Mouse (Mus musculus) intestine, embryonic 15.5 days (tissue): ENCODE data around the gene Slc24a3. TPM values are rescaled to one million over a fixed set of nuclear protein-coding genes. Genes with fewer than 3 reads are reported as not detected.

Experiments used
- ATAC-seq: fragments of 200-750 bp; cut with Nextera tagmentation; 2 replicates; pipeline ENCODE4 v1.8.0; 2017; ENCODE audit warnings: moderate TSS enrichment, moderate library complexity
- H3K27ac ChIP-seq: fragments of 300-500 bp; sonication (generic); 2 replicates; pipeline ENCODE4 v1.5.1; 2015; ENCODE audit warnings: mild to moderate bottlenecking, inconsistent platforms
- H3K27me3 ChIP-seq: fragments of 300-500 bp; sonication (generic); replicated peaks from 2 replicates; pipeline ENCODE4 v1.6.1; 2015; ENCODE audit warnings: inconsistent platforms
- H3K36me3 ChIP-seq: fragments of 300-500 bp; sonication (generic); 2 replicates; pipeline ENCODE4 v1.6.1; 2015; ENCODE audit warnings: inconsistent platforms
- H3K4me1 ChIP-seq: fragments of 300-500 bp; sonication (generic); replicated peaks from 2 replicates; pipeline ENCODE4 v1.6.1; 2015; ENCODE audit warnings: inconsistent platforms
- H3K4me2 ChIP-seq: fragments of 300-500 bp; sonication (generic); replicated peaks from 2 replicates; pipeline ENCODE4 v1.6.1; 2015; ENCODE audit warnings: mild to moderate bottlenecking, inconsistent platforms
- H3K4me3 ChIP-seq: fragments of 300-500 bp; sonication (generic); replicated peaks from 2 replicates; pipeline ENCODE4 v1.5.1; 2015; ENCODE audit warnings: inconsistent platforms
- H3K9ac ChIP-seq: fragments of 300-500 bp; sonication (generic); 2 replicates; pipeline ENCODE4 v1.6.1; 2015; ENCODE audit warnings: inconsistent platforms
- H3K9me3 ChIP-seq: fragments of 300-500 bp; sonication (generic); 2 replicates; pipeline ENCODE4 v1.6.1; 2016; ENCODE audit warnings: inconsistent platforms
- WGBS: fragments of 180-500 bp; shearing (Covaris S2); methylation state at CpG from one replicate; pipeline ENCODE4 v1.1.7; 2015; 5-methylcytosine and 5-hydroxymethylcytosine counted together
- polyA plus RNA-seq: library from polyadenylated mRNA; unstranded; fragments of >200 nt; fragmentation: Nextera tagmentation; extraction: Ambion mirVana; gene quantifications from 2 replicates; pipeline ENCODE4 v1.2.1, GENCODE M21; 2015

The Slc24a3 gene
- polyA plus RNA-seq, 1 experiment from 2014 or later = 6.9 TPM

DNA sequence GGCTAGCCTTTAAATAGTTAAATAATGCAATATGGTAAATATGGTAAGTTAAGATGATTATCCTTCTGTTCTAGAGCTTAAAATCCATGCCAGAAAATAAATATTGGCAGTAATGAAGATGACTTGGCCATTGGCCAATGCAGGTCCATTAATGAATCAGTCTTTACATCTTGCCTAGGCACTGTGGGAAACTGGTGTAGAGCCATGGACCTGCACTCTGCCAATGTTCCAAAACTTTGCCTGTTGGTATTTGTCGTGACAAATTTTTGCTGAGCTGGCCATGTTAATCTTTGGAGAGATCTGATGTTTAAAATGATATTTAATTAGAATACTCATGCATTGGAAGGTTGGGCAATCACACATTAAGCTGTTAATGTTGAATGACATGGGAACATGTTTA lies 129.4 kb downstream of the Slc24a3 start:
- no peak for ATAC-seq

DNA sequence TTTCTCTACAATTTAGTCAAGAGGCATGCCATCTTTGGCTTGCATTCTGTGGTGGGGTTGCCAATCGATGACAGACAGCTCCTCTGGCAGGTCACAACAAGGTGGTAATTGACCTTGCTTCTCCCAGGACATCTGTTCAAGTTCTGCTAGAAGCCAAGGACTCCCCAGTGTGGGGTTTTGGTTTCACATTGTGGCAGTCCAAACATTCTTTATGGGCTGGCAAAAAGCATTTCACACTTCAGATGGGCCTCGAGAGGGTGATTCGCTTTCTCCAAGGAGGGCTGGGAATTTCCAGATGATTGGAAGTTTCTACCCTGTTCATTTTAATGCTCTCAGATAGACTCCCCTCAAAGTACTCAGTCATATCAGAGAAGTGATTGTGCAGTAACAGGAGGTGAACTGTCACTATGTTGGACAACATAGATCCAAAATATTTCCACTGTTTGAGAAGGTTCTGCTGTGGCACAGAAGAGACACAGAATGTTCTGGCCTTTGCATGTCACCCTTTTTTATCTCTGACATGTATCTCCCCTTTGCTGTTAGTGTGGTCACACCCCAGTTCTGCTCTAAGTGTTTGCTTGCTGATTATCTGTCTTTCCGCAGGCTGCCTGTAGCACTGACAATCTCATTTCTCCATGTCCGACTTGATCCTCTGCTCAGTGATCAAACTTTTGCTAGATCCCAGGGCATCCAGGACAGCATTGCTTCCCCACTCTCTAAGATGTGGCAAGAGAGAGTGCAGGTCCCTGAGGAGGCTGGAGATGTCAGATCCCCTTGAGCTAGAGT lies 132.6 kb downstream of the Slc24a3 start:
- Histone ChIP-seq H3K4me3 (no peak overlapping the region), H3K9me3 (no peaks in the 10 kb centered on the region), H3K36me3 (no peaks in the 10 kb centered on the region), H3K4me1 (no peaks in the 10 kb centered on the region), H3K9ac (no peak overlapping the region), H3K27ac (no peak overlapping the region), H3K4me2 (no peak overlapping the region), H3K27me3 (no peaks in the 10 kb centered on the region)
- no peak for ATAC-seq
- 64% methylated on average over 5 of the region's 5 CpGs for WGBS

More for the DNA sequence above, 129.4 kb downstream of the Slc24a3 start:
- H3K4me1 ChIP-seq = no peaks in the 10 kb centered on the region
- no peaks in the 10 kb centered on the region for H3K36me3 ChIP-seq
- H3K4me2 ChIP-seq = no peak overlapping the region
- H3K27ac ChIP-seq = no peak overlapping the region
- WGBS = 80% methylated on average over 1 of the region's 1 CpGs
- H3K9ac ChIP-seq = no peak overlapping the region
- H3K9me3 ChIP-seq = no peaks in the 10 kb centered on the region
- H3K4me3 ChIP-seq = no peak overlapping the region
- no peaks in the 10 kb centered on the region for H3K27me3 ChIP-seq

DNA sequence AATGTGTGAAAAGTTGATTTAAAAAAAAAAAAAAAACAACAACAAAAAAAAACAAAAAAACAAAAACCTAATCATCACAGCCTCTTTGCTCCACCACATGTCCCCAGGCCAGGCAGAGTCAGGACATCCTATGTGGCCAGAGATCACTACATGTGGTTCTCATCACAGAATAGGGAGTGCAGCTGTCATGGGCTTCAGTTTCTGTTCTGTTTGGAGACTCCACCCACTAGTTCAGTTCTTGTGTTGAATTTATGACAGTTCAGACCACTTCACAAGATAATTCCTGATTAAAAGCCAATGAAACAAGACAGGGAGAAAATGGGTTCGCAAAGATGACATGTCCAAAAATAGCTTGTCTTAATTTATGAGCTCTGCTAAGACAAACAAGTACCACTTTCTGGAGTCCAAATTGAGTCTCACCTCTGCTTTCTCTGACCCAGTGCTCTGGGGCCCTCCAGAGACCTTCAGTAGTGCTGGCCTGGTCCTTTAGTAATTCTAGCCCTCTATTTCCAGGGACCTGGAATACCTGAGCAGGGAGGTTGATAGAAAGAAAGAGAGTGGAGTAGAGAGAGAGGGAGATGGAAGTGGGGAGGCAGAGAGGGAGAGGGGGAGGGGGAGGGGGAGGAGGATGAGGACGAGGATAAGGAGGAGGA lies 139.8 kb downstream of the Slc24a3 start:
- Histone ChIP-seq H3K36me3 (no peaks in the 10 kb centered on the region), H3K27ac (no peak overlapping the region), H3K4me3 (no peak overlapping the region), H3K4me2 (no peak overlapping the region), H3K9me3 (no peaks in the 10 kb centered on the region), H3K9ac (no peak overlapping the region), H3K4me1 (no peaks in the 10 kb centered on the region), H3K27me3 (no peaks in the 10 kb centered on the region)
- ATAC-seq = no peak
- WGBS = 44% methylated on average over 2 of the region's 2 CpGs

DNA sequence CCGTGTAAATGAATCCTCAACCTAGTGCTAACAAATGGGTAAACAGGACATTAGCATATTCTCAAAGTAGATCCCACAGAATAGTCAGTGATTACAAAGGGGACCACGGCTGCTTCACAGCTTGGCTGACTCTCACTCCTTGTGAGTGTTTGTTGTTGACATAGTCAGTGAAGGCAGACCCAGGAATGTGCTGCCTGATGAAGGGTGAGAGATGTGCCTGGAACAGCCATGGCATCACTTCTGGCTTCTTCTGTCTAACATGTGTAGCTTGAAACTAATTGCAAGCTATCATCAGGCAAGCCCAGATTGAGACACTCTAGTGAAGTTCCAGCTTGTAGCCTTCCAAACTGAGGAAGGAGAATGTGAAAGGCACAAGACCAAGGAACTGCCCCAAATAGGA lies 151.4 kb downstream of the Slc24a3 start:
- no peak for ATAC-seq
- Histone ChIP-seq H3K9me3 (no peaks in the 10 kb centered on the region), H3K9ac (no peak overlapping the region), H3K36me3 (no peaks in the 10 kb centered on the region), H3K4me2 (no peak overlapping the region), H3K27me3 (no peaks in the 10 kb centered on the region), H3K4me3 (no peak overlapping the region), H3K4me1 (no peaks in the 10 kb centered on the region), H3K27ac (no peak overlapping the region)
- 46% methylated on average over 2 of the region's 2 CpGs for WGBS

DNA sequence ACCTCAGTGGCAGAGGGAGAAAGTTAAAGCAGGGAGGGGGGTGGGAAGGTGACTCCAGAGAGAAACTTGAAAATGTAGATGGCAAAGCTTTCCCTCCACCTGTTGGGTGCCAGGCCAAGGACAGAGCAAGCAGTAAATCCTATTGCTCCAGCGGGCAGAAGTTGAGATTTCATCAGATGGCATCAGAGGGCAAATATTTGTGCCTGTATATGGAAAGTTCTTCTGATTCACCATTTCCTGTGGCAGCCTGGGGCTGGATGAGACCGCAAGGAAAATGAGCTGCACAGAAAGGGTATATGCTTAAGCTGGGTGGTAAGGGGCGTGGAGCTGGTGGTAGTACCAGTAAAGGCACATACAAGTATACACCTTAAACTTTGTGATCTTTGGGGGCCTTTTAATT lies 153.7 kb downstream of the Slc24a3 start:
- Histone ChIP-seq H3K4me2 (no peak overlapping the region), H3K4me3 (no peak overlapping the region), H3K27me3 (no peaks in the 10 kb centered on the region), H3K27ac (no peak overlapping the region), H3K9me3 (no peaks in the 10 kb centered on the region), H3K36me3 (no peaks in the 10 kb centered on the region), H3K9ac (no peak overlapping the region), H3K4me1 (no peaks in the 10 kb centered on the region)
- no peak for ATAC-seq
- 91% methylated on average over 3 of the region's 3 CpGs for WGBS

DNA sequence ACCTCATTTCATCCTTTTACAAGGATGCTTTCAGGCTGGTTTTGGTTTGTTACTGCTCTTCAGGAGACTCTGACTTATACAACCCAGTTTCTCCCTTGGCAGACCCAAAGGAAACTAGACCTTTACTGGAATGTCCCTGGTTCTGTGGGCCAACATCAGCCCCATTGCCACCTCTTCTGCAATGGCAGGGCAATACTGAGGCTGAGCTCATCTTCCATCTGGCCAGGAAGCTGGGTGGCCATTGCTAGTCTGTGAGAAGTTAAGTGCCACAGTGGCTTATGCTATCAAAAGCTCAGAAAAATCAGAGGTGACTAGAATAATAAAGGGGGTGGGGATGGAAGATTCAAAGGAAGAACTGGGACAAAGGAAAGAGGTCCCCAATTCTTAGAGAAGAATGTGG lies 154.2 kb downstream of the Slc24a3 start:
- Histone ChIP-seq H3K4me1 (no peaks in the 10 kb centered on the region), H3K4me2 (no peak overlapping the region), H3K9ac (no peak overlapping the region), H3K4me3 (no peak overlapping the region), H3K36me3 (no peaks in the 10 kb centered on the region), H3K9me3 (no peaks in the 10 kb centered on the region), H3K27ac (no peak overlapping the region), H3K27me3 (no peaks in the 10 kb centered on the region)
- no peak for ATAC-seq

DNA sequence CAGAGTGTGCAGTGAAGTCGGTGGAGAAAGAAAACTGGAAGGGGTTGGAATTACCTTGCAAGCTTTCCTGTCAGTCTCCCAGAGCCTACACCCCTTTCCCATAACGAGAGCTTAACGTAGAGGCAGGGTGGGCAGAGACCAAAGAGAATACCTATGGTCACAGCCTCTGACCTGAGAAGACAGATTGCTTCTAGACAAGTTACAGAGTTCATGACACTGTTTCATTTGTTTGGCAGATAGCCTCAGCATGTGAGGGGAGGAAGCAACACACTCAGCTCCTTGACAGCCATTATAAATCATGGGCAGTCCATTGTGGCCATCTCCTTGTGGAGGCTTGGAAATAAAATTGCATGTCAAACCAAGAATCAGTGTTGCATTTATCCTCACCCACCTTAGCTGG lies 156.9 kb downstream of the Slc24a3 start:
- no peaks in the 10 kb centered on the region for H3K4me1 ChIP-seq
- no peak overlapping the region for H3K27ac ChIP-seq
- no peaks in the 10 kb centered on the region for H3K9me3 ChIP-seq
- H3K4me2 ChIP-seq = no peak overlapping the region
- 33% methylated on average over 3 of the region's 3 CpGs for WGBS
- no peak for ATAC-seq
- H3K4me3 ChIP-seq = no peak overlapping the region
- H3K36me3 ChIP-seq = no peaks in the 10 kb centered on the region
- no peak overlapping the region for H3K9ac ChIP-seq
- H3K27me3 ChIP-seq = no peaks in the 10 kb centered on the region

DNA sequence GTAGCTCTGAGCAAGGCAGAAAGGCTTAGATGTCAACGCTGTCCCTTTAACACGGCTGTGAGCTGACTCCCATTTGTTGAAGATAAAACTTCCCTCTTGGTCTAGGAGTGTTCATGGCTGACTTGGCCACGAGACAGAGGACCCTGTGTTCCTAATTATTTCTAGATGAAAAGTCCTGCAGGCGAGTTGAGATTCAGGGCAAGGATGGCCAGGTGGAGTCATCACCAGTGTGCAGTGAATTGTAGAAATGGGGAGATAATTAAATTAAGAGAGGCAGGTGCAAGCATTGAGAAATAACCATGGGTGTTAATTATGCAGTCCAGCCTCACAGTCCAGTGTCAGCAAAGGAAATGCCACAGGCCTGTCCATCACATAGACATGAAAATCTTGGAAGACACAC lies 158.3 kb downstream of the Slc24a3 start:
- no peak for ATAC-seq

DNA sequence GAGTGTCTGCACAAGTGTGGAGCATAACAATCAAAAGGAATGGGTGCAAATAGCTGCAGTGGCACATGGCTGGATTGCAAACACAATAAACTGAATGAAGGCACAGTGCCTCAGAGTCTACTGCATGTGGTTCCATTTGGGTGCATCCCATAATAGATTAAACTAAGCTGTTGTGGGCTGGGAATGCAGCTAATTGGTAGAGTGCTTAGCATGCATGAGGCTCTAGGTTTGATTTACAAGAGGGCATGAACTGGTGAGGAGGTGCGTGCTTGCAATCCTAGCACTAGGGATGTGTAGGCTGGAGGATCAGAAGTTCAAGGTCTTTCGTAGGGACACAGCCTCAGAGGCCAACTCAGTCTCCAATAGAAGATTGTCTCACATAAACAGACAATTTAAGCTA lies 159.0 kb downstream of the Slc24a3 start:
- no peaks in the 10 kb centered on the region for H3K27me3 ChIP-seq
- H3K4me3 ChIP-seq = no peak overlapping the region
- H3K4me2 ChIP-seq = no peak overlapping the region
- ATAC-seq = no peak
- H3K9me3 ChIP-seq = no peaks in the 10 kb centered on the region
- no peaks in the 10 kb centered on the region for H3K36me3 ChIP-seq
- WGBS = 69% methylated on average over 2 of the region's 2 CpGs
- H3K9ac ChIP-seq = no peak overlapping the region
- no peak overlapping the region for H3K27ac ChIP-seq
- no peaks in the 10 kb centered on the region for H3K4me1 ChIP-seq

More for the DNA sequence above, 158.3 kb downstream of the Slc24a3 start:
- no peaks in the 10 kb centered on the region for H3K4me1 ChIP-seq
- no peaks in the 10 kb centered on the region for H3K9me3 ChIP-seq
- H3K4me3 ChIP-seq = no peak overlapping the region
- 82% methylated on average over 4 of the region's 4 CpGs for whole genome bisulfite sequencing
- H3K9ac ChIP-seq = no peak overlapping the region
- H3K27me3 ChIP-seq = no peaks in the 10 kb centered on the region
- H3K4me2 ChIP-seq = no peak overlapping the region
- H3K27ac ChIP-seq = no peak overlapping the region
- H3K36me3 ChIP-seq = no peaks in the 10 kb centered on the region

DNA sequence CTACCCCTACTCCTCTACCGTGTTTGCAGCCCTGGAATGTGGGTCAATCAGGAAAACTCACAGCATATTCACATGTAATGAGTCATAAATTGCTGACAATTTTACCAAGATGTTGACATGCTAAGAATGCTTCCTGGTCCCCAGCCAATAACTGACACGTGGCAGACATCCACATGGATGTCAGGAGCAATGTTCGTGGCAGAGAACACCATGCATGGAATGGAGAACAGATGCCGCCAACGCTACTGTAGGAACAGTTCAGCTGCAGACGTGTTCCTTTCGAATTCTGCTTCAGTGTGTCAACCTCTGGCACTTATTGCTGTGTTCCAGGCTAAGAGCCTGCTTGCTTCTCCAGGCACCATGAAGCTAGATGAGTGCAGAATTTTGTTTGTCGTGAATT lies 162.2 kb downstream of the Slc24a3 start:
- H3K9me3 ChIP-seq = no peaks in the 10 kb centered on the region
- no peaks in the 10 kb centered on the region for H3K27me3 ChIP-seq
- H3K4me1 ChIP-seq = no peaks in the 10 kb centered on the region
- ATAC-seq = no peak
- WGBS = 64% methylated on average over 8 of the region's 8 CpGs
- H3K27ac ChIP-seq = no peak overlapping the region
- no peak overlapping the region for H3K4me3 ChIP-seq
- no peak overlapping the region for H3K9ac ChIP-seq
- no peak overlapping the region for H3K4me2 ChIP-seq
- H3K36me3 ChIP-seq = no peaks in the 10 kb centered on the region

DNA sequence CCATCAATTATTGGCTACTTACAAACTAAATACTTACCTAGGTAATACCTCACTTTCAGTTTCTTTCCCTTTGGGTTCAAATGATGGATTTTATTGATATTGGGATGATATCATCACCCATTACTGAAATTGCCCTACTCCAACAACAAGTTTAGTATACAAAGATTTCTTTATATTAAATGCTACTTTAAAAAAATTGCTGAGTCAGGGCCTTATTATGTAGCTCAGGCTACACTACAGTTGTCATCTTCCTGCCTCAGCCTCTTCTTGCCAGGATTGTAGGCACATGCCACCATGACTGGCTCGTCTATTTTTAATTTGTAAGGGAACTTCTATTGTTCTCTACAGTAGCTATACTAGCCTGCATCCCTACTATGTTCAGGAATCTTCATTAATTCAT lies 164.0 kb downstream of the Slc24a3 start:
- H3K9ac ChIP-seq = no peak overlapping the region
- no peaks in the 10 kb centered on the region for H3K4me1 ChIP-seq
- no peaks in the 10 kb centered on the region for H3K27me3 ChIP-seq
- H3K4me3 ChIP-seq = no peak overlapping the region
- no peak for ATAC-seq
- no peak overlapping the region for H3K4me2 ChIP-seq
- no peak overlapping the region for H3K27ac ChIP-seq
- no peaks in the 10 kb centered on the region for H3K9me3 ChIP-seq
- 81% methylated on average over 1 of the region's 1 CpGs for WGBS
- H3K36me3 ChIP-seq = no peaks in the 10 kb centered on the region

DNA sequence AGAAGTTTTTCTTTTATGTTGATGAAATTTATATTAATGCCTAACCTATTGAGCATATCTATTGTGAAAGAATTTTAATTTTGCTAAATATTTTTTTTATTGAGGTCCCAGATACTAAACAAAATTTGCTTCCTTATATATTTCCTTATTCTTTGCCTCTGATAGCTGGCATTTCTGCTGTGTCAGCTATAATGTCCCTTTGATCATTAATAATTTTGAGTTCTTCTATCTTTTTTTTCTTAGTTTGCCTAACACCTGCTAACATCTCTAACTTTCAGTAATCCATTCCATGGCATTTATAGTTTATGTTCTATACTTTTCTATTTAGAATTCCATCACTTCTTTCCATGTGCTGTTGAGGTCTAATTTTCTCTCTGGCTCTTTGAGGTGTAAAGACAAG lies 165.9 kb downstream of the Slc24a3 start:
- no peak for ATAC-seq

DNA sequence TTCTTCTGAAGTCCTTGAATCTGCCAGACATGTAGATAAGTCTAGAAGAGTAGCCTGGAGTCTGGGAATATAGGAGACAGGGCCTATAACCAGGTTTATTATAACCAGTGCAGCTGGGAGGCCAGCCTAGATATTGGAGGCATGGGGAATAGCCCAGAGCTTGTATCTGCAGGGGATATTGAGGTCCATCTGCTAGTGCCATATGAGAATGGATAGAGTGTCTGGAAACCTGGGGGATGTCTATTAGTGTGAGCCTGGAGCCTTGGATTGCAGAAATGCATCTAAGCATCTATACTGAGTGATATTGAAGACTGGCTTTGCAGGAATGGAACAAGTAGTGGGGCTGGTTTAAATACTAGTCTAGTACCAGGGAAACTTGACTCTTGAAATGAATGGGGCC lies 168.9 kb downstream of the Slc24a3 start:
- Histone ChIP-seq H3K4me2 (no peak overlapping the region), H3K36me3 (no peaks in the 10 kb centered on the region), H3K4me3 (no peak overlapping the region), H3K4me1 (no peaks in the 10 kb centered on the region), H3K27ac (no peak overlapping the region), H3K9ac (no peak overlapping the region), H3K9me3 (no peaks in the 10 kb centered on the region), H3K27me3 (no peaks in the 10 kb centered on the region)
- no peak for ATAC-seq

More for the DNA sequence above, 165.9 kb downstream of the Slc24a3 start:
- H3K4me3 ChIP-seq = no peak overlapping the region
- no peak overlapping the region for H3K4me2 ChIP-seq
- no peaks in the 10 kb centered on the region for H3K4me1 ChIP-seq
- H3K27ac ChIP-seq = no peak overlapping the region
- no peak overlapping the region for H3K9ac ChIP-seq
- H3K9me3 ChIP-seq = no peaks in the 10 kb centered on the region
- no peaks in the 10 kb centered on the region for H3K36me3 ChIP-seq
- H3K27me3 ChIP-seq = no peaks in the 10 kb centered on the region
